Mouse (Mus musculus) kidney, adult 9 months (tissue): ENCODE results near the gene Galnt9.

Experiments
- DNase-seq: peaks from one replicate; pipeline ENCODE4 v3.0.0; 2022

Gene Galnt9

GRCm38 (mm10) chr5:110543951-110544690 is at the start of gene Galnt9:
Galnt9 (plus strand) TSS chr5:110544355.
- peak; percentile 22 for DNase-seq

GRCm38 (mm10) chr5:110494396-110494795 is 49.8 kb upstream of the Galnt9 start:
- peak; percentile 16 for DNase-seq

- peak; percentile 39 for DNase-seq
Observed at GRCm38 (mm10) chr5:110495051-110495450, 49.1 kb upstream of the Galnt9 start.

GRCm38 (mm10) chr5:110497556-110497955 is 46.6 kb upstream of the Galnt9 start:
- no peak for DNase-seq

GRCm38 (mm10) chr5:110498071-110498470 is 46.1 kb upstream of the Galnt9 start:
- no peak for DNase-seq

GRCm38 (mm10) chr5:110500233-110500632 is 43.9 kb upstream of the Galnt9 start:
- no peak for DNase-seq

- DNase-seq = no peak
Observed at GRCm38 (mm10) chr5:110503361-110503760, 40.8 kb upstream of the Galnt9 start.

- DNase-seq = no peak
Observed at GRCm38 (mm10) chr5:110505611-110506294, 38.4 kb upstream of the Galnt9 start.

- no peak for DNase-seq
Observed at GRCm38 (mm10) chr5:110506295-110506616, 37.9 kb upstream of the Galnt9 start.

GRCm38 (mm10) chr5:110506856-110507255 is 37.3 kb upstream of the Galnt9 start:
- no peak for DNase-seq

GRCm38 (mm10) chr5:110507943-110508342 is 36.2 kb upstream of the Galnt9 start:
- no peak for DNase-seq

- DNase-seq = no peak
Observed at GRCm38 (mm10) chr5:110510357-110510756, 33.8 kb upstream of the Galnt9 start.

- DNase-seq = no peak
Observed at GRCm38 (mm10) chr5:110513791-110514190, 30.4 kb upstream of the Galnt9 start.

GRCm38 (mm10) chr5:110514694-110515093 is 29.5 kb upstream of the Galnt9 start:
- no peak for DNase-seq

GRCm38 (mm10) chr5:110516390-110516789 is 27.8 kb upstream of the Galnt9 start:
- DNase-seq = no peak

- DNase-seq = no peak
Observed at GRCm38 (mm10) chr5:110518086-110518783, 25.9 kb upstream of the Galnt9 start.

GRCm38 (mm10) chr5:110520974-110521373 is 23.2 kb upstream of the Galnt9 start:
- DNase-seq = no peak

- no peak for DNase-seq
Observed at GRCm38 (mm10) chr5:110521822-110522221, 22.3 kb upstream of the Galnt9 start.

- no peak for DNase-seq
Observed at GRCm38 (mm10) chr5:110523296-110523695, 20.9 kb upstream of the Galnt9 start.

- no peak for DNase-seq
Observed at GRCm38 (mm10) chr5:110525701-110526100, 18.5 kb upstream of the Galnt9 start.

- DNase-seq = no peak
Observed at GRCm38 (mm10) chr5:110526556-110526955, 17.6 kb upstream of the Galnt9 start.

- DNase-seq = no peak
Observed at GRCm38 (mm10) chr5:110531091-110531490, 13.1 kb upstream of the Galnt9 start.

- no peak for DNase-seq
Observed at GRCm38 (mm10) chr5:110534402-110534801, 9.8 kb upstream of the Galnt9 start.

- no peak for DNase-seq
Observed at GRCm38 (mm10) chr5:110535964-110536363, 8.2 kb upstream of the Galnt9 start.
